Mouse (Mus musculus): ENCODE measurements around the gene Tcp11l1. TPM values are rescaled to one million over a fixed set of nuclear protein-coding genes. Genes with fewer than 3 reads are reported as not detected.
A peak's percentile ranks its signal among the peaks of the same experiment; 100 is the strongest.

Tcp11l1 gene
- polyA plus RNA-seq (2012; fragmentation: generic; extraction: Trizol), result 7.8 TPM

DNA sequence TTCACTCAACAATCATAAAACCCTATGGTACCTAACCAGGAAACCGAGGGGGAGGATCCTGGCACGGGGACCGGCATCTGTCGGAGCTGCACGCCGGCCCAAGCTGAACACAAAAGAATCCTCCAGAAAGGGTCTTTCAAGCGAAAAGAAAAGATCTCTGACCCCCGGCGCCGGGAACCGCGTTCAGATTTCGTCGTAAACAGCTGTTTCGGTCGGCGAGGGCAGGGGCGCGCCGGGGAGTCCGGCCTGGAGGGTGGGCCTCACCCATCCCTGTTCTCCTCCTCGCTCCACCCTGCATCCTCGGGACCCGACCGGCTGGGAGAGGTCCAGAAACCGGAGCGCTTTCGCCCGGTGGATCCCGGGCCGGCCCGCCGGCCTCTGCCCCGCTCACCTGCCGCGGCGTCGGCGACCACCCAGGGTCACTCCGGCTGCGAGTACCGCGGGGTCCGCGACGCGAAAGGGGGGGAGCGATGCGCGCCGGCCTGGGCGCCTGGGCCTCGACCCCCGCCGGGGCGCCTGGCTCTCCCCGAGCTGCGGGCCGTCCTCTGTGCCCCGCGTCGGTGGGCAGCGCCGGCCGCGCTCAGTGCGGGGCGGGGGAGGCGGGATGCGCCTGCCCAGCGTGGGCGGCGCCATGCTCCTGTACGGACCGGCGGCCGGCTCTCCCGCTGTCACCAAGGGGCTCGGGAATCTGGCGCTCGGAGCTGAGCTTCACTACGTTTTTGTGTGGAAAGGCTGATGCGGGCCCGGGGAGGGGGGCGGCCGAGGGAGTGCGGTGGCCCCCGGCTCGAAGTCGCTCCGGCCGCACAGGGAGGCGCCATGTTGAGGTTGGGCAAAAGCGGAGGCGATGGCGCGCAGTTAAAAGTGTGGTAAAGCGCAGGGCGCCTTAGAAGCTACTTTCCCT is at the start of gene Tcp11l1:
Gene Tcp11l1, minus strand, starts transcription at position 585 of the 901 bp plus-strand sequence.
- TF ChIP-seq SRF (IDR thresholded peaks at IDR 0.05; ENCODE audit: control insufficient read depth, insufficient read length, low read depth), result no peak
- TF ChIP-seq MYOD1 (IDR thresholded peaks at IDR 0.05; ENCODE audit: control insufficient read depth in 1 of 3, insufficient read length in 2 of 3, low read depth in 2 of 3), result no peak
- TF ChIP-seq TCF3 (IDR thresholded peaks at IDR 0.05; ENCODE audit: insufficient read length, low read depth), result no peak
- TF ChIP-seq E2F4 (IDR thresholded peaks at IDR 0.05; ENCODE audit: insufficient read depth), result peak; percentile 38
- TF ChIP-seq USF1 (IDR thresholded peaks at IDR 0.05; ENCODE audit: low read depth), result no peak
- no peak for TF ChIP-seq CEBPB (IDR thresholded peaks at IDR 0.05; ENCODE audit: insufficient read depth, poor library complexity, severe bottlenecking)
- TF ChIP-seq POLR2AphosphoS2 (IDR thresholded peaks at IDR 0.05; ENCODE audit: insufficient read length, low read depth), result peak; percentile 52
- TF ChIP-seq MYOG (IDR thresholded peaks at IDR 0.05; ENCODE audit: control insufficient read depth in 1 of 3, insufficient read depth in 1 of 3, insufficient read length in 2 of 3, low read depth in 2 of 3), result peak in 1 of 3 experiments; percentile 11
- TF ChIP-seq TCF12 (IDR thresholded peaks at IDR 0.05; ENCODE audit: insufficient read depth, poor library complexity, severe bottlenecking), result no peak
- no peak for TF ChIP-seq REST (IDR thresholded peaks at IDR 0.05; ENCODE audit: insufficient read depth, insufficient read length)
- no peak for TF ChIP-seq MAX (IDR thresholded peaks at IDR 0.05; ENCODE audit: low read depth)
- TF ChIP-seq POLR2A (IDR thresholded peaks at IDR 0.05; ENCODE audit: insufficient read length, low read depth), result peak; percentile 57
- Histone ChIP-seq H3K4me3 (peak within 1 kb of the TSS; percentile 46), H3ac (ENCODE audit: control insufficient read depth, insufficient read length) (peak within 1 kb of the TSS; percentile 60), H3K27me3 (ENCODE audit: control insufficient read depth, insufficient read depth, insufficient read length) (no peaks in the 10 kb centered on the region), H3K36me3 (ENCODE audit: control insufficient read depth, insufficient read depth) (no peaks in the 10 kb centered on the region), H3K79me2 (ENCODE audit: control insufficient read depth, insufficient read depth) (no peaks in the 10 kb centered on the region), H3K4me2 (ENCODE audit: low read depth) (peak within 1 kb of the TSS; percentile 80)

GRCm38 (mm10) chr2:104750611-104751010 is 38.6 kb upstream of the Tcp11l1 start:
- Histone ChIP-seq H3ac (ENCODE audit: control insufficient read depth, insufficient read length) (no peak overlapping the region), H3K4me2 (ENCODE audit: low read depth) (no peak overlapping the region), H3K36me3 (ENCODE audit: control insufficient read depth, insufficient read depth) (peaks cover 1% of the 10 kb centered on the region), H3K27me3 (ENCODE audit: control insufficient read depth, insufficient read depth, insufficient read length) (no peaks in the 10 kb centered on the region), H3K4me3 (no peak overlapping the region), H3K79me2 (ENCODE audit: control insufficient read depth, insufficient read depth) (no peaks in the 10 kb centered on the region)
- TF ChIP-seq CEBPB (IDR thresholded peaks at IDR 0.05; ENCODE audit: insufficient read depth, poor library complexity, severe bottlenecking), result no peak
- TF ChIP-seq MAX (IDR thresholded peaks at IDR 0.05; ENCODE audit: low read depth), result no peak
- no peak for TF ChIP-seq USF1 (IDR thresholded peaks at IDR 0.05; ENCODE audit: low read depth)
- no peak for TF ChIP-seq TCF3 (IDR thresholded peaks at IDR 0.05; ENCODE audit: insufficient read length, low read depth)
- no peak for TF ChIP-seq E2F4 (IDR thresholded peaks at IDR 0.05; ENCODE audit: insufficient read depth)
- TF ChIP-seq POLR2A (IDR thresholded peaks at IDR 0.05; ENCODE audit: insufficient read length, low read depth), result no peak
- no peak for TF ChIP-seq MYOG (IDR thresholded peaks at IDR 0.05; ENCODE audit: control insufficient read depth in 1 of 3, insufficient read depth in 1 of 3, insufficient read length in 2 of 3, low read depth in 2 of 3)
- TF ChIP-seq POLR2AphosphoS2 (IDR thresholded peaks at IDR 0.05; ENCODE audit: insufficient read length, low read depth), result no peak
- TF ChIP-seq TCF12 (IDR thresholded peaks at IDR 0.05; ENCODE audit: insufficient read depth, poor library complexity, severe bottlenecking), result no peak
- no peak for TF ChIP-seq SRF (IDR thresholded peaks at IDR 0.05; ENCODE audit: control insufficient read depth, insufficient read length, low read depth)
- TF ChIP-seq MYOD1 (IDR thresholded peaks at IDR 0.05; ENCODE audit: control insufficient read depth in 1 of 3, insufficient read length in 2 of 3, low read depth in 2 of 3), result no peak
- no peak for TF ChIP-seq REST (IDR thresholded peaks at IDR 0.05; ENCODE audit: insufficient read depth, insufficient read length)

GRCm38 (mm10) chr2:104748652-104749183 is 36.7 kb upstream of the Tcp11l1 start:
- Histone ChIP-seq H3K79me2 (ENCODE audit: control insufficient read depth, insufficient read depth) (no peaks in the 10 kb centered on the region), H3K27me3 (ENCODE audit: control insufficient read depth, insufficient read depth, insufficient read length) (no peaks in the 10 kb centered on the region), H3K36me3 (ENCODE audit: control insufficient read depth, insufficient read depth) (no peaks in the 10 kb centered on the region), H3K4me3 (no peak overlapping the region), H3ac (ENCODE audit: control insufficient read depth, insufficient read length) (no peak overlapping the region), H3K4me2 (ENCODE audit: low read depth) (no peak overlapping the region)
- TF ChIP-seq MAX (IDR thresholded peaks at IDR 0.05; ENCODE audit: low read depth) (no peak), REST (IDR thresholded peaks at IDR 0.05; ENCODE audit: insufficient read depth, insufficient read length) (no peak)

DNA sequence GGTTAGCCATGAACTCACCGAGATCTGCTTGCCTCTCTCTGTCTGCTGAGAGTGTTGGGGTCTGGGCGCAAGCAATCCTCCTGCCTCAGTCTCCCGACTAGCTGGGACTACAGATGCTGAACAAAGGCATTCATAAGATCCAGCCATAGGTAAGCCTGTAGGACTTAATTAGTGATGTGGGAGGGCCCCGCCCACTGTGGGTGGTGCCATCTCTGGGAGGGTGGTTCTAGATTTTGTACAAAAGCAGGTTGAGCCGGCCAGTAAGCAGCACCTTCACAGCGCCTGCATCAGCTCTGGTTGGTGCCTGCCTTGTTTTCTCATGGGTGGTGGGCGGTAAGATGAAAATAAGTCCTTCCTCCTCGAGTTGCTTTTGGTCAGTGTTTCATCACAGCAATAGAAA is 34.3 kb upstream of the Tcp11l1 start:
- Histone ChIP-seq H3K79me2 (ENCODE audit: control insufficient read depth, insufficient read depth) (no peaks in the 10 kb centered on the region), H3K36me3 (ENCODE audit: control insufficient read depth, insufficient read depth) (no peaks in the 10 kb centered on the region), H3K27me3 (ENCODE audit: control insufficient read depth, insufficient read depth, insufficient read length) (no peaks in the 10 kb centered on the region), H3K4me2 (ENCODE audit: low read depth) (no peak overlapping the region), H3ac (ENCODE audit: control insufficient read depth, insufficient read length) (no peak overlapping the region), H3K4me3 (no peak overlapping the region)
- no peak for TF ChIP-seq CEBPB (IDR thresholded peaks at IDR 0.05; ENCODE audit: insufficient read depth, poor library complexity, severe bottlenecking)

GRCm38 (mm10) chr2:104743971-104744370 is 32.0 kb upstream of the Tcp11l1 start:
- Histone ChIP-seq H3K27me3 (ENCODE audit: control insufficient read depth, insufficient read depth, insufficient read length) (no peaks in the 10 kb centered on the region), H3K79me2 (ENCODE audit: control insufficient read depth, insufficient read depth) (no peaks in the 10 kb centered on the region), H3K4me2 (ENCODE audit: low read depth) (no peak overlapping the region), H3K36me3 (ENCODE audit: control insufficient read depth, insufficient read depth) (no peaks in the 10 kb centered on the region), H3ac (ENCODE audit: control insufficient read depth, insufficient read length) (no peak overlapping the region), H3K4me3 (no peak overlapping the region)
- no peak for TF ChIP-seq REST (IDR thresholded peaks at IDR 0.05; ENCODE audit: insufficient read depth, insufficient read length)
- no peak for TF ChIP-seq SRF (IDR thresholded peaks at IDR 0.05; ENCODE audit: control insufficient read depth, insufficient read length, low read depth)
- TF ChIP-seq E2F4 (IDR thresholded peaks at IDR 0.05; ENCODE audit: insufficient read depth), result no peak
- TF ChIP-seq MYOD1 (IDR thresholded peaks at IDR 0.05; ENCODE audit: control insufficient read depth in 1 of 3, insufficient read length in 2 of 3, low read depth in 2 of 3), result no peak
- no peak for TF ChIP-seq CEBPB (IDR thresholded peaks at IDR 0.05; ENCODE audit: insufficient read depth, poor library complexity, severe bottlenecking)
- no peak for TF ChIP-seq TCF3 (IDR thresholded peaks at IDR 0.05; ENCODE audit: insufficient read length, low read depth)
- TF ChIP-seq POLR2AphosphoS2 (IDR thresholded peaks at IDR 0.05; ENCODE audit: insufficient read length, low read depth), result no peak

Measured in myocyte (in vitro differentiated cells).